Mouse (Mus musculus) telencephalon, adult 2 months (tissue): Measurements from ENCODE around the gene Olfr745.

Source experiments
- DNase-seq: peaks from one replicate; pipeline ENCODE4 v3.0.0-alpha.2; 2011; ENCODE audit warnings: low read depth, low spot score

Olfr745 gene

GRCm38 (mm10) chr14:50639088-50639487, at the start of gene Olfr745:
TSS of gene Olfr745 (plus strand) at chr14:50639388.
- DNase-seq: no peak

DNA sequence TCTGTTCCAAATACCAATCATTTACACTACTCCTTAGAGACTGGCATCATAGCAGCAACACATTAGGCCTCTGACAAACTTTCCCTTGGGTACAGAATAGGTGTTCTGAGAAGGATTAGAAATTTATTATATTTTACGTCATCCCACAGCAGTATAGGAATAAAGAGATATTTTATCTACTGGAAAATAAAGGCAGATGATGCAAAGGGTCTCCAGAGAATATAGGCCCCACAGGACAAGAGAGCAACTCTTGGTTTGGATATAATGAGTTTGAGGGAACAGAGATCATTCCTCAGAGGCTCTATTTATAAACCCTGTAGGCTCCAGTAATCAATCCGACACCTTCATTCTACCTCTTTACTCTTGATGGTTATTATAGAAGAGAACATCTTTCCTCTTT, 24.6 kb upstream of the Olfr745 start, which contains the start of gene Olfr744:
Gene Olfr744, plus strand, starts transcription at position 301 of the 400 bp plus-strand sequence.
- no peak for DNase-seq

- DNase-seq: no peak
Measured at GRCm38 (mm10) chr14:50646783-50647182, 7.6 kb downstream of the Olfr745 start, which contains the start of gene Olfr746. TSS of gene Olfr746 (plus strand) at chr14:50647083.

DNA sequence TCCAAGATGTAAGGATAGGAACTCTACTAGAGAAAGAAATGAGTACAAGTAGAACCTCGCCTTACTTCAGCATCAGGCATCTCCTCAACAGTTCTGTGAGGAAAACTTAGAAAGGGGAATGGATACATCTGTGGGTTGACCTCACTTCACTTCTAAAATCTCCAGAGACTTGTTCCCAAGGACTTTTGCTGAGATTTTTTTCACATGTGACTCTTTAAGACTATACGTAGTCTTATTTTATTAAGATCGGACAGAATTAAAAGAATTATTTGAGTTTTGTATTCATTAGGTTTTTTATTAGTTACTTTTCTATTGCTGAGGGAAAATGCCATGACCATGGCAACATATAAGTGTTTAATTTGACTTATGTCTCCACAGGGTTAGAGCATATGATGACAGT, 53.9 kb downstream of the Olfr745 start, which contains the start of gene Olfr747:
Gene Olfr747, minus strand, starts transcription at position 101 of the 400 bp plus-strand sequence.
- no peak for DNase-seq
